Mouse (Mus musculus): ENCODE data around the gene Runx2.

DNA sequence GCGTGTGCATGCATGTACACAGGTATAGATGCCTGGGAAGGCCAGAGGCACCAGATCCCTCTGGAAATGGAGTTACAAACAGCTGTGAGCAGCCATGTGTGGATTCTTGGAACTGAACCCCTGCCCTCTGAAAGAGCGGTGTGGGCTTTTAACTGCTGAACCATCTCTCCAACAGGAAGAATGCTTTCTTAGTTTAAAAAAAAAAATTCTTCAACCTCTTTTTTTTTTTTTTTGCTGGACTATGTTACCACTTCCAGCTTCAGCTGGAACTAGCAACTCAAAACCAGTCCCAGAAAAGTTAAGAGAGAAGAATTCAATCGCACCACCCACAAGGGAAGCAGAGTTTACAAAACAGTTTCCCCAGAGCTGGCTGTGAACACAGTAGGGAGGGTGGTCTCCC is 295.2 kb downstream of the Runx2 start:
- no peak for TF ChIP-seq CTCF (IDR thresholded peaks at IDR 0.05; ENCODE audit: low read depth, low read length)
- no peak for TF ChIP-seq POLR2A (IDR thresholded peaks at IDR 0.05; ENCODE audit: borderline replicate concordance, low read depth, low read length)

Data from bone marrow macrophage, adult 2 months (primary cell).